Mouse (Mus musculus) stomach, postnatal 0 days (tissue): Measurements from ENCODE around the gene Map1b. TPM values are rescaled to one million over a fixed set of nuclear protein-coding genes. Genes with fewer than 3 reads are reported as not detected.

Experiments
- ATAC-seq: fragments of 200-750 bp; cut with Nextera tagmentation; 2 replicates; pipeline ENCODE4 v1.8.0; 2017; ENCODE audit not compliant: low FRiP score, low TSS enrichment
- DNase-seq: peaks from one replicate; pipeline ENCODE4 v3.0.0-alpha.2; 2016; ENCODE audit warnings: low spot score
- H3K27ac ChIP-seq: fragments of 300-500 bp; sonication (generic); replicated peaks from 2 replicates; pipeline ENCODE4 v1.5.1; 2014; ENCODE audit warnings: mild to moderate bottlenecking, control low read depth
- H3K27me3 ChIP-seq: fragments of 300-500 bp; sonication (generic); 2 replicates; pipeline ENCODE4 v1.6.1; 2014; ENCODE audit warnings: low read length; ENCODE audit not compliant: control insufficient read depth, insufficient read depth
- H3K36me3 ChIP-seq: fragments of 300-500 bp; sonication (generic); 2 replicates; pipeline ENCODE4 v1.6.1; 2014; ENCODE audit warnings: low read length, mixed read lengths; ENCODE audit not compliant: control insufficient read depth, insufficient read depth
- H3K4me1 ChIP-seq: fragments of 300-500 bp; sonication (generic); replicated peaks from 2 replicates; pipeline ENCODE4 v1.6.1; 2014; ENCODE audit warnings: antibody characterized with exemption; ENCODE audit not compliant: control insufficient read depth, insufficient read depth
- H3K4me2 ChIP-seq: fragments of 300-500 bp; sonication (generic); replicated peaks from 2 replicates; pipeline ENCODE4 v1.6.1; 2014; ENCODE audit warnings: low read depth, mild to moderate bottlenecking, control low read depth, moderate library complexity
- H3K4me3 ChIP-seq: fragments of 300-500 bp; sonication (generic); 2 replicates; pipeline ENCODE4 v1.5.1; 2014; ENCODE audit warnings: low read depth, low read length, control low read depth
- H3K9ac ChIP-seq: fragments of 300-500 bp; sonication (generic); 2 replicates; pipeline ENCODE4 v1.6.1; 2014; ENCODE audit warnings: mild to moderate bottlenecking, low read length, control low read depth, mixed read lengths
- H3K9me3 ChIP-seq: fragments of 300-500 bp; sonication (generic); 2 replicates; pipeline ENCODE4 v1.6.1; 2016; ENCODE audit warnings: low read length; ENCODE audit not compliant: control insufficient read depth
- CTCF ChIP-seq: IDR thresholded peaks from 2 replicates; pipeline ENCODE4 v1.5.1; 2016; ENCODE audit warnings: antibody characterized with exemption, low read depth, mild to moderate bottlenecking, moderate library complexity
- EP300 ChIP-seq: optimal IDR thresholded peaks from 2 replicates; pipeline ENCODE3; 2016; ENCODE audit warnings: antibody characterized with exemption
- WGBS: fragments of 180-500 bp; shearing (Covaris S2); extraction: QIAGEN DNeasy Blood & Tissue Kit; methylation state at CpG from one replicate; pipeline ENCODE4 v1.1.7; 2014; 5-methylcytosine and 5-hydroxymethylcytosine counted together
- polyA plus RNA-seq: library from polyadenylated mRNA; unstranded; fragments of >200 nt; fragmentation: Nextera tagmentation; extraction: Ambion mirVana; gene quantifications from 2 replicates; pipeline ENCODE4 v1.2.1, GENCODE M21; 2015

Gene Map1b
- polyA plus RNA-seq, 1 experiment from 2014 or later: 63.8 TPM

- TF ChIP-seq CTCF (no peak), EP300 (no peak)
Observed at GRCm38 (mm10) chr13:99387901-99388811, 128.2 kb downstream of the Map1b start.

DNA sequence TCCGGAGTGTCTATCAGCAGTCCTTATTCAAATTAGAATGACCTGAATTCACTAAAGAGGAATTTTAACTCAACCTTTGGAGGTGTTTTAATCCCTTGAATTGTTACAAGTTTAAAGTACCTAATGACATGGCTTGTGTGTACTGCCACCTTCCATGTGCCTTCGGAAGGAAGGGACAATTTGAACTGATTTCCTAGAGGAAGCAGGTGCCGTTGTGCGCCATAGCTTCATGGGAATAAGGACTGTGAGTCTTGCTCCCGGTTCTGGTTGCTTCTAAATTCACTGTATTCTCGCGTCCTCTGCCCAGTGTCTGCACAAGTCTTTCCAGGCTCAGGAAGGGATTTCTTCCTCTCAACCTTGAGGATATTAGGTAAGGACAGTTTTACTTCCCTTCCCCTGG, 130.0 kb downstream of the Map1b start:
- H3K4me3 ChIP-seq: no peak overlapping the region
- no peaks in the 10 kb centered on the region for H3K9me3 ChIP-seq
- DNase-seq: no peak
- H3K4me2 ChIP-seq: no peak overlapping the region
- H3K27me3 ChIP-seq: no peaks in the 10 kb centered on the region
- no peak for TF ChIP-seq EP300
- TF ChIP-seq CTCF: no peak
- H3K4me1 ChIP-seq: 0 out of 2 replicates have a peak, but pooled peaks cover 1% of the 10 kb centered on the region
- H3K9ac ChIP-seq: no peak overlapping the region
- 80% methylated on average over 7 of the region's 7 CpGs for WGBS
- ATAC-seq: no peak
- H3K27ac ChIP-seq: no peak overlapping the region
- H3K36me3 ChIP-seq: no peaks in the 10 kb centered on the region

More at GRCm38 (mm10) chr13:99387901-99388811, 128.2 kb downstream of the Map1b start:
- Histone ChIP-seq H3K36me3 (no peaks in the 10 kb centered on the region), H3K4me1 (0 out of 2 replicates have a peak, but pooled peaks cover 3% of the 10 kb centered on the region), H3K4me2 (no peak overlapping the region), H3K27ac (no peak overlapping the region), H3K27me3 (no peaks in the 10 kb centered on the region), H3K4me3 (no peak overlapping the region), H3K9ac (no peak overlapping the region), H3K9me3 (no peaks in the 10 kb centered on the region)
- ATAC-seq (no peak), DNase-seq (no peak)
- WGBS: 72% methylated on average over 7 of the region's 7 CpGs

DNA sequence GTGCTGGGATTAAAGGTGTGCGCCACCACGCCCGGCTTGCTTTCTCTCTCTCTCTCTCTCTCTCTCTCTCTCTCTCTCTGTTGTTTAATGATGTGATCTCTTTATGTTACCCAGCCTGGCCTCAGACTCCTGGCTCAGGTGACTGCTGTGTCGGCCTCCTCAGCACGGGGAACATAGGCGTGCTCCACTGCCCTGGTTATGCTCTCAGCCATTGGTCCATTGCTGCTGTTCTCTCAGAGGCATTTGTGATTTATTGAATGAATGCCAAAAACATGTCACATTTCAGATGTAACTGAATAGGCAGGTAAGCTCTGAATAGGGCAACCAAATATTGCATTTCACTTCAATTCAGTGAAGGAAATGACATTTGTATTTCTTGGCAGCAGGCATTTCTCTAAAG, 130.4 kb downstream of the Map1b start:
- WGBS: 74% methylated on average over 6 of the region's 6 CpGs
- no peak overlapping the region for H3K4me2 ChIP-seq
- TF ChIP-seq CTCF: no peak
- TF ChIP-seq EP300: no peak
- H3K9ac ChIP-seq: no peak overlapping the region
- H3K4me3 ChIP-seq: no peak overlapping the region
- H3K36me3 ChIP-seq: no peaks in the 10 kb centered on the region
- H3K9me3 ChIP-seq: no peaks in the 10 kb centered on the region
- DNase-seq: peak; percentile 26
- peak; percentile 59; the same call in 1 of the 2 replicates for ATAC-seq
- no peak overlapping the region for H3K27ac ChIP-seq
- no peaks in the 10 kb centered on the region for H3K4me1 ChIP-seq
- H3K27me3 ChIP-seq: no peaks in the 10 kb centered on the region

GRCm38 (mm10) chr13:99384555-99385203, 131.7 kb downstream of the Map1b start:
- Histone ChIP-seq H3K4me1 (no peaks in the 10 kb centered on the region), H3K36me3 (no peaks in the 10 kb centered on the region), H3K4me3 (no peak overlapping the region), H3K27ac (no peak overlapping the region), H3K9ac (no peak overlapping the region), H3K4me2 (no peak overlapping the region), H3K9me3 (no peaks in the 10 kb centered on the region), H3K27me3 (no peaks in the 10 kb centered on the region)
- TF ChIP-seq CTCF: no peak
- TF ChIP-seq EP300: no peak
- DNase-seq (no peak), ATAC-seq (no peak)
- 67% methylated on average over 7 of the region's 7 CpGs for whole genome bisulfite sequencing

DNA sequence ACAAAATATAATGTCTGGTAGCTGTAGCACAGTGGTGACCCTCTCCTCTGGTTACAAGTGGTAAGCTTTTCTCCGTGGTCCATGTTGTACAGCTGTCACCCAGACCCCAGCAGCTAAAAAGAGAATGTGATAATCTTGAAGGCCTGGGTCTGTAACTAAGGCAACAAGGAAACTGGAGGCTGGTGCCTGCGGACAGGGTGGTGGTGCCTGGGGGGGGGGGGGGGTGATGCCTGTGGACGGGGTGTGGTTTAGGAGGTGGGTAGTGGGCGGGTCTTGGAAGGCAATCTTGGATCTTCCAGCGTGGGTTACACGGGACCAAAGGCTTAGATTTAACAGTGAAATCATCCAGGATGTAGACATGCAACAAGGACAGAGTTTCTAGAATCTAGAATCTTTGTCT, 134.0 kb downstream of the Map1b start:
- no peak for TF ChIP-seq CTCF
- TF ChIP-seq EP300: no peak
- H3K9me3 ChIP-seq: no peaks in the 10 kb centered on the region
- H3K4me2 ChIP-seq: no peak overlapping the region
- 55% methylated on average over 6 of the region's 6 CpGs for WGBS
- no peaks in the 10 kb centered on the region for H3K4me1 ChIP-seq
- H3K27me3 ChIP-seq: no peaks in the 10 kb centered on the region
- H3K9ac ChIP-seq: no peak overlapping the region
- ATAC-seq: no peak
- H3K4me3 ChIP-seq: no peak overlapping the region
- H3K36me3 ChIP-seq: no peaks in the 10 kb centered on the region
- no peak for DNase-seq
- H3K27ac ChIP-seq: no peak overlapping the region

DNA sequence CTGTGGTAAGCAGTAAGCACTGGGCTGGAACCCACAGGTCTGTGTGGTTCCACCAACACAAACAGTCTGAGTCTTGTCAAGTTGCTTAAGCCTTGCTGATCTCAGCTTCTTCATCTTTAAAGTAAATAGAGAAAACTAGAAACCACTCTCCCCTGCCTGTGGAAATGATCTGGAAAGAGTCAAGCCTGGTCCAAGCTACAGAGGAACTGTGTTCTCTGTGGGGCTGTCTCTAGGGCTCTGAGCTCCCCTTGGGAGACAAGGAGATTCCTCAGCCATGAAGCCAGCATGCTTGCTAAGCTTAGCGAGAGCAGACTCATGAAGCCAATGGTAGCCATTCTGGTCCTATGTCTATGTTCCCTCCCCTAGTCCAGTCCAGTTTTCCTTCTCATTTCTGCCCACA, 138.1 kb downstream of the Map1b start:
- 95% methylated on average over 1 of the region's 1 CpGs for WGBS
- no peak overlapping the region for H3K9ac ChIP-seq
- no peaks in the 10 kb centered on the region for H3K27me3 ChIP-seq
- TF ChIP-seq CTCF (no peak), EP300 (no peak)
- no peak overlapping the region for H3K27ac ChIP-seq
- no peaks in the 10 kb centered on the region for H3K36me3 ChIP-seq
- DNase-seq: no peak
- no peaks in the 10 kb centered on the region for H3K9me3 ChIP-seq
- H3K4me3 ChIP-seq: no peak overlapping the region
- ATAC-seq: no peak
- no peaks in the 10 kb centered on the region for H3K4me1 ChIP-seq
- no peak overlapping the region for H3K4me2 ChIP-seq
